Mouse (Mus musculus) embryonic stem cell, embryonic (primary cell): Measurements from ENCODE around the gene Rab37.

ENCODE experiments used
- CTCF ChIA-PET, 4 experiments: fragments of 300-600 bp in 2 of 4; fragments of 350-600 bp in 2 of 4; sonication (Branson Sonifier 250); formaldehyde crosslinking; loops; one replicate each; lab custom pipeline; 2022; ENCODE audit warnings: inconsistent platforms in 2 of 4; lab: Charles Lee
- POLR2A ChIA-PET, 4 experiments: fragments of 300-600 bp in 2 of 4; fragments of 350-600 bp in 2 of 4; sonication (Branson Sonifier 250); formaldehyde crosslinking; loops; one replicate each; lab custom pipeline; 2022; ENCODE audit warnings: antibody characterized with exemption in 4 of 4, inconsistent platforms in 1 of 4; lab: Charles Lee

Rab37 gene

GRCm38 (mm10) chr11:115150741-115151254, 59.6 kb downstream of the Rab37 start:
- ChIA-PET POLR2A (interaction anchor here in 3 of 4 experiments (0.6 to 1.8 kb wide), 6 partner anchors 11 to 59 kb away, joined by 3 to 14 read pairs (median 4); partner anchors contain the start of genes Rab37 (in 1 of the 3) and Slc9a3r1 (in 1 of the 3)), CTCF (interaction anchor here in 2 of 4 experiments (1.5 to 6.6 kb wide), 5 partner anchors 59 to 74 kb away, joined by 4 to 174 read pairs (median 72); partner anchors contain the start of gene Rab37 (in 2 of the 2))

- CTCF ChIA-PET: interaction anchor here (0.7 to 6.6 kb wide), 22 partner anchors 9 to 407 kb away, joined by 3 to 174 read pairs (median 4); partner anchors contain the start of genes Rab37 (in 3 of the 4), Fdxr (in 1 of the 4) and Slc9a3r1 (in 1 of the 4)
- POLR2A ChIA-PET: interaction anchor here in 3 of 4 experiments (0.6 to 4.3 kb wide), 24 partner anchors 11 to 165 kb away, joined by 3 to 42 read pairs (median 4); partner anchors contain the start of genes Slc9a3r1 (in 3 of the 3), Fdxr (in 2 of the 3), Rab37 (in 2 of the 3) and Cd300lf (in 1 of the 3)
Observed at GRCm38 (mm10) chr11:115151755-115152429, 60.7 kb downstream of the Rab37 start.

- ChIA-PET CTCF (interaction anchor here (0.6 to 6.6 kb wide), 67 partner anchors 8 to 561 kb away, joined by 3 to 174 read pairs (median 4); partner anchors contain the start of genes Fdxr (in 3 of the 4), Rab37 (in 3 of the 4), Slc9a3r1 (in 3 of the 4) and Cdr2l (in 1 of the 4)), POLR2A (interaction anchor here (0.6 to 4.3 kb wide), 43 partner anchors 10 to 1467 kb away, joined by 3 to 42 read pairs (median 4); partner anchors contain the start of genes Fdxr (in 3 of the 4), Rab37 (in 3 of the 4), Slc9a3r1 (in 3 of the 4) and Fads6 (in 1 of the 4))
Observed at GRCm38 (mm10) chr11:115153088-115153487, 61.9 kb downstream of the Rab37 start.

- ChIA-PET CTCF (interaction anchor here (0.5 to 6.6 kb wide), 66 partner anchors 8 to 560 kb away, joined by 3 to 174 read pairs (median 4); partner anchors contain the start of genes Fdxr (in 3 of the 4), Rab37 (in 3 of the 4), Slc9a3r1 (in 3 of the 4) and Btbd17 (in 1 of the 4)), POLR2A (interaction anchor here (0.5 to 4.3 kb wide), 48 partner anchors 9 to 410 kb away, joined by 3 to 42 read pairs (median 4); partner anchors contain the start of genes Fdxr (in 3 of the 4), Rab37 (in 3 of the 4), Slc9a3r1 (in 3 of the 4) and Fads6 (in 1 of the 4))
Observed at GRCm38 (mm10) chr11:115153699-115154292, 62.6 kb downstream of the Rab37 start.

- CTCF ChIA-PET: interaction anchor here (0.6 to 6.6 kb wide), 13 partner anchors 8 to 492 kb away, joined by 3 to 174 read pairs (median 4); partner anchors contain the start of genes Rab37 (in 2 of the 4), Cd300lf (in 1 of the 4) and Slc9a3r1 (in 1 of the 4)
- POLR2A ChIA-PET: interaction anchor here in 3 of 4 experiments (0.6 to 4.3 kb wide), 16 partner anchors 8 to 701 kb away, joined by 3 to 42 read pairs (median 10); partner anchors contain the start of genes Slc9a3r1 (in 2 of the 3), Fdxr (in 1 of the 3), Nat9 (in 1 of the 3) and Rab37 (in 1 of the 3)
Observed at GRCm38 (mm10) chr11:115155053-115155634, 63.9 kb downstream of the Rab37 start.

GRCm38 (mm10) chr11:115157933-115158719, 66.9 kb downstream of the Rab37 start:
- CTCF ChIA-PET: interaction anchor here in 2 of 4 experiments (0.6 to 6.2 kb wide), 3 partner anchors 44 to 196 kb away, joined by 3 to 50 read pairs (median 8); no protein-coding TSS in a partner anchor
- POLR2A ChIA-PET: no interaction called here

- ChIA-PET CTCF (interaction anchor here (0.5 to 6.2 kb wide), 56 partner anchors 7 to 294 kb away, joined by 3 to 51 read pairs (median 4); partner anchors contain the start of genes Rab37 (in 2 of the 4), Fads6 (in 1 of the 4) and Ush1g (in 1 of the 4)), POLR2A (interaction anchor here (0.6 to 5.2 kb wide), 15 partner anchors 9 to 706 kb away, joined by 3 to 67 read pairs (median 5); partner anchors contain the start of genes Fdxr (in 2 of the 4), Grin2c (in 1 of the 4), Nat9 (in 1 of the 4) and Tmem104 (in 1 of the 4))
Observed at GRCm38 (mm10) chr11:115160016-115160797, 69.0 kb downstream of the Rab37 start.

- POLR2A ChIA-PET: interaction anchor here in 3 of 4 experiments (0.8 to 5.2 kb wide), 12 partner anchors 8 to 126 kb away, joined by 3 to 67 read pairs (median 5); partner anchors contain the start of genes Fdxr (in 2 of the 3), Grin2c (in 1 of the 3), Nat9 (in 1 of the 3) and Tmem104 (in 1 of the 3)
- CTCF ChIA-PET: interaction anchor here (0.5 to 6.2 kb wide), 53 partner anchors 8 to 249 kb away, joined by 3 to 51 read pairs (median 4); partner anchors contain the start of genes Rab37 (in 2 of the 4), Fads6 (in 1 of the 4), Grin2c (in 1 of the 4) and Ush1g (in 1 of the 4)
Observed at GRCm38 (mm10) chr11:115160883-115161577, 69.8 kb downstream of the Rab37 start.

- ChIA-PET POLR2A (interaction anchor here in 3 of 4 experiments (0.5 to 5.2 kb wide), 15 partner anchors 8 to 1800 kb away, joined by 3 to 67 read pairs (median 7); partner anchors contain the start of genes Grin2c (in 2 of the 3), Nat9 (in 2 of the 3), Tmem104 (in 2 of the 3) and Fdxr (in 1 of the 3)), CTCF (interaction anchor here (0.5 to 6.2 kb wide), 58 partner anchors 8 to 250 kb away, joined by 3 to 51 read pairs (median 4); partner anchors contain the start of genes Grin2c (in 2 of the 4), Fads6 (in 1 of the 4), Nat9 (in 1 of the 4) and Rab37 (in 1 of the 4))
Observed at GRCm38 (mm10) chr11:115161578-115162204, 70.5 kb downstream of the Rab37 start.

GRCm38 (mm10) chr11:115162205-115162601, 71.0 kb downstream of the Rab37 start:
- CTCF ChIA-PET: interaction anchor here (0.6 to 6.2 kb wide), 25 partner anchors 8 to 250 kb away, joined by 3 to 51 read pairs (median 5); partner anchors contain the start of genes Grin2c (in 2 of the 4), Nat9 (in 1 of the 4), Rab37 (in 1 of the 4) and Tmem104 (in 1 of the 4)
- POLR2A ChIA-PET: interaction anchor here (0.5 to 5.2 kb wide), 30 partner anchors 8 to 1800 kb away, joined by 3 to 67 read pairs (median 10); partner anchors contain the start of genes Fdxr (in 3 of the 4), Grin2c (in 2 of the 4), Nat9 (in 2 of the 4) and Tmem104 (in 2 of the 4)

GRCm38 (mm10) chr11:115162832-115163480, 71.7 kb downstream of the Rab37 start, which contains the start of gene Slc9a3r1:
Slc9a3r1 (plus strand) TSS chr11:115163341.
- ChIA-PET POLR2A (interaction anchor here (0.6 to 5.2 kb wide), 82 partner anchors 9 to 676 kb away, joined by 3 to 67 read pairs (median 4); partner anchors contain the start of genes Fdxr (in 4 of the 4), Nat9 (in 3 of the 4), Tmem104 (in 3 of the 4) and Grin2c (in 2 of the 4)), CTCF (interaction anchor here (0.5 to 6.2 kb wide), 58 partner anchors 9 to 651 kb away, joined by 3 to 51 read pairs (median 4); partner anchors contain the start of genes Fdxr (in 2 of the 4), Grin2c (in 2 of the 4), Caskin2 (in 1 of the 4) and Fads6 (in 1 of the 4))

- CTCF ChIA-PET: interaction anchor here (0.5 to 6.2 kb wide), 55 partner anchors 10 to 650 kb away, joined by 3 to 51 read pairs (median 4); partner anchors contain the start of genes Fdxr (in 2 of the 4), Grin2c (in 2 of the 4), Caskin2 (in 1 of the 4) and Fads6 (in 1 of the 4)
- POLR2A ChIA-PET: interaction anchor here (0.6 to 5.2 kb wide), 88 partner anchors 9 to 675 kb away, joined by 3 to 67 read pairs (median 4); partner anchors contain the start of genes Fdxr (in 4 of the 4), Nat9 (in 3 of the 4), Tmem104 (in 3 of the 4) and Fads6 (in 2 of the 4)
Observed at GRCm38 (mm10) chr11:115163568-115164150, 72.4 kb downstream of the Rab37 start.
